Mouse (Mus musculus): ENCODE data around the gene Xpr1. TPM values are rescaled to one million over a fixed set of nuclear protein-coding genes. Genes with fewer than 3 reads are reported as not detected.

Gene Xpr1
- polyA plus RNA-seq (2012; rRNA removed), result 29.4 and 33.2 TPM in 2 replicates

GRCm38 (mm10) chr1:155416701-155417677 is at the start of gene Xpr1:
Gene Xpr1 (minus strand): TSS chr1:155417415.
- Histone ChIP-seq H3K4me3 (ENCODE audit: control insufficient read depth, low read depth, low read length) (peak within 1 kb of the TSS; percentile 96), H3K36me3 (ENCODE audit: control insufficient read depth, insufficient read depth, low read length) (no peaks in the 10 kb centered on the region), H3K27me3 (ENCODE audit: control insufficient read depth, insufficient read depth, low read length) (no peaks in the 10 kb centered on the region), H3K4me1 (ENCODE audit: control insufficient read depth, insufficient read depth, low read length) (no peaks in the 10 kb centered on the region), H3K27ac (ENCODE audit: control insufficient read depth, insufficient read depth, low read depth, low read length) (peak within 1 kb of the TSS; percentile 88)
- TF ChIP-seq CTCF (IDR thresholded peaks at IDR 0.05; ENCODE audit: control insufficient read depth, insufficient read depth, insufficient replicate concordance, low read depth, low read length) (no peak), POLR2A (IDR thresholded peaks at IDR 0.05; ENCODE audit: control insufficient read depth, low read depth, low read length) (peak; percentile 81)

GRCm38 (mm10) chr1:155463442-155463841 is 46.2 kb upstream of the Xpr1 start:
- Histone ChIP-seq H3K4me3 (ENCODE audit: control insufficient read depth, low read depth, low read length) (no peak overlapping the region), H3K4me1 (ENCODE audit: control insufficient read depth, insufficient read depth, low read length) (no peaks in the 10 kb centered on the region), H3K27ac (ENCODE audit: control insufficient read depth, insufficient read depth, low read depth, low read length) (no peak overlapping the region), H3K36me3 (ENCODE audit: control insufficient read depth, insufficient read depth, low read length) (no peaks in the 10 kb centered on the region), H3K27me3 (ENCODE audit: control insufficient read depth, insufficient read depth, low read length) (no peaks in the 10 kb centered on the region)
- TF ChIP-seq POLR2A (IDR thresholded peaks at IDR 0.05; ENCODE audit: control insufficient read depth, low read depth, low read length) (no peak), CTCF (IDR thresholded peaks at IDR 0.05; ENCODE audit: control insufficient read depth, insufficient read depth, insufficient replicate concordance, low read depth, low read length) (no peak)

GRCm38 (mm10) chr1:155462582-155462981 is 45.4 kb upstream of the Xpr1 start:
- Histone ChIP-seq H3K27ac (ENCODE audit: control insufficient read depth, insufficient read depth, low read depth, low read length) (no peak overlapping the region), H3K4me3 (ENCODE audit: control insufficient read depth, low read depth, low read length) (no peak overlapping the region), H3K4me1 (ENCODE audit: control insufficient read depth, insufficient read depth, low read length) (no peaks in the 10 kb centered on the region), H3K36me3 (ENCODE audit: control insufficient read depth, insufficient read depth, low read length) (no peaks in the 10 kb centered on the region), H3K27me3 (ENCODE audit: control insufficient read depth, insufficient read depth, low read length) (no peaks in the 10 kb centered on the region)
- TF ChIP-seq POLR2A (IDR thresholded peaks at IDR 0.05; ENCODE audit: control insufficient read depth, low read depth, low read length) (no peak), CTCF (IDR thresholded peaks at IDR 0.05; ENCODE audit: control insufficient read depth, insufficient read depth, insufficient replicate concordance, low read depth, low read length) (no peak)

- H3K36me3 ChIP-seq (ENCODE audit: control insufficient read depth, insufficient read depth, low read length), result no peaks in the 10 kb centered on the region
- TF ChIP-seq CTCF (IDR thresholded peaks at IDR 0.05; ENCODE audit: control insufficient read depth, insufficient read depth, insufficient replicate concordance, low read depth, low read length) (no peak), POLR2A (IDR thresholded peaks at IDR 0.05; ENCODE audit: control insufficient read depth, low read depth, low read length) (no peak)
- peaks cover 3% of the 10 kb centered on the region; the same call in 1 of the 2 replicates for H3K4me1 ChIP-seq (ENCODE audit: control insufficient read depth, insufficient read depth, low read length)
- H3K4me3 ChIP-seq (ENCODE audit: control insufficient read depth, low read depth, low read length), result no peak overlapping the region
- H3K27me3 ChIP-seq (ENCODE audit: control insufficient read depth, insufficient read depth, low read length), result no peaks in the 10 kb centered on the region
- no peak overlapping the region for H3K27ac ChIP-seq (ENCODE audit: control insufficient read depth, insufficient read depth, low read depth, low read length)
Measured at GRCm38 (mm10) chr1:155457532-155457931, 40.3 kb upstream of the Xpr1 start.

- H3K4me1 ChIP-seq (ENCODE audit: control insufficient read depth, insufficient read depth, low read length), result peaks cover 3% of the 10 kb centered on the region; the same call in 1 of the 2 replicates
Measured at GRCm38 (mm10) chr1:155453180-155453579, 36.0 kb upstream of the Xpr1 start.

GRCm38 (mm10) chr1:155448932-155449331 is 31.7 kb upstream of the Xpr1 start:
- Histone ChIP-seq H3K4me3 (ENCODE audit: control insufficient read depth, low read depth, low read length) (peak overlapping the region; percentile 79), H3K27me3 (ENCODE audit: control insufficient read depth, insufficient read depth, low read length) (no peaks in the 10 kb centered on the region), H3K4me1 (ENCODE audit: control insufficient read depth, insufficient read depth, low read length) (peaks cover 3% of the 10 kb centered on the region; the same call in 1 of the 2 replicates), H3K27ac (ENCODE audit: control insufficient read depth, insufficient read depth, low read depth, low read length) (no peak overlapping the region), H3K36me3 (ENCODE audit: control insufficient read depth, insufficient read depth, low read length) (no peaks in the 10 kb centered on the region)
- TF ChIP-seq POLR2A (IDR thresholded peaks at IDR 0.05; ENCODE audit: control insufficient read depth, low read depth, low read length), result no peak

More at GRCm38 (mm10) chr1:155453180-155453579, 36.0 kb upstream of the Xpr1 start:
- Histone ChIP-seq H3K36me3 (ENCODE audit: control insufficient read depth, insufficient read depth, low read length) (no peaks in the 10 kb centered on the region), H3K27me3 (ENCODE audit: control insufficient read depth, insufficient read depth, low read length) (no peaks in the 10 kb centered on the region), H3K27ac (ENCODE audit: control insufficient read depth, insufficient read depth, low read depth, low read length) (no peak overlapping the region), H3K4me3 (ENCODE audit: control insufficient read depth, low read depth, low read length) (peak overlapping the region; percentile 32)
- no peak for TF ChIP-seq CTCF (IDR thresholded peaks at IDR 0.05; ENCODE audit: control insufficient read depth, insufficient read depth, insufficient replicate concordance, low read depth, low read length)
- no peak for TF ChIP-seq POLR2A (IDR thresholded peaks at IDR 0.05; ENCODE audit: control insufficient read depth, low read depth, low read length)

- TF ChIP-seq POLR2A (IDR thresholded peaks at IDR 0.05; ENCODE audit: control insufficient read depth, low read depth, low read length) (no peak), CTCF (IDR thresholded peaks at IDR 0.05; ENCODE audit: control insufficient read depth, insufficient read depth, insufficient replicate concordance, low read depth, low read length) (no peak)
- no peaks in the 10 kb centered on the region for H3K4me1 ChIP-seq (ENCODE audit: control insufficient read depth, insufficient read depth, low read length)
- H3K4me3 ChIP-seq (ENCODE audit: control insufficient read depth, low read depth, low read length), result peak overlapping the region; percentile 83
- no peaks in the 10 kb centered on the region for H3K36me3 ChIP-seq (ENCODE audit: control insufficient read depth, insufficient read depth, low read length)
- H3K27me3 ChIP-seq (ENCODE audit: control insufficient read depth, insufficient read depth, low read length), result no peaks in the 10 kb centered on the region
- H3K27ac ChIP-seq (ENCODE audit: control insufficient read depth, insufficient read depth, low read depth, low read length), result no peak overlapping the region
Measured at GRCm38 (mm10) chr1:155447277-155447676, 30.1 kb upstream of the Xpr1 start.

All from testis, adult 2 months (tissue).